Mouse (Mus musculus) activated CD4-positive, CD25-positive, alpha-beta regulatory T cell (primary cell): ENCODE measurements around the gene Strap. TPM values are rescaled to one million over a fixed set of nuclear protein-coding genes. Genes with fewer than 3 reads are reported as not detected.

Experiments used
- polyA plus RNA-seq, 2 experiments: library from polyadenylated mRNA; unstranded; fragments of 100-300 nt; shearing (Covaris generic); gene quantifications; one replicate each; pipeline ENCODE4 v1.2.1; 2017

The Strap gene
- 100 to 1,000 TPM; 105 to 113 TPM for polyA plus RNA-seq

DNA sequence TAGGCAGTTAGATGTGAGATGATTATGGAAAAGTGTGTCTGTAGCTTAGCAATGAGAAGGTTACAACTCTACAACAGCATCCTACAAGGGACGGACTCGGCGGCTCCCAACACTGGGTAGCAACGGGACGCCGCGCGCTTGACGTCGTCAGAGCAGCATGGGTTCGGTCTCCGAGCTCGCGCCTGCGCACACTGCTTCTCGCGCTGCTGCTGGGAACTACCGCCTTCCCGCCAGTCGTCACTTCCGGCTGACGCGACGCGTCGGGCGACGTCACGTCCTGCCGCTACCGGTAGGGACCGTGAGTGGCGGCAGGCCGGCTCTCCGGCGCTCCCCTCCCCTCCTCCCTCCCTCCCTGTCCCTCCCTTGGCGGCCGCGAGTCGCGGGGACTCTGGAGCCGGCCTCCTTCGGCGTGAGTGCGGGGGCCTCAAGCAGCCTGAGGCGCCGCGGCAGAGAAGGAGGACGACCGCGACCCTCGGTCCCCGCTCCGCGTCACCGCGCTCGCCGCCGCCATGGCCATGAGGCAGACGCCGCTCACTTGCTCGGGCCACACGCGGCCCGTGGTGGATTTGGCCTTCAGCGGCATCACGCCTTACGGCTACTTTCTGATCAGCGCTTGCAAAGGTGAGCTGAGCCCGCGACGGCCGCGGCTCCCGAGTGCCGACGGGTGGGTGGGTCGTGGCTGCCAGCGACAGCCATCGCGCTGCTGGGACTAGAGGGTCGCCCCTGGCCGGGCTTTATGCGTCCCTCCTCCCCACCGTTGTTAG lies at the start of gene Strap:
Gene Strap (plus strand): TSS at position 233 of the 764 bp plus-strand sequence.

DNA sequence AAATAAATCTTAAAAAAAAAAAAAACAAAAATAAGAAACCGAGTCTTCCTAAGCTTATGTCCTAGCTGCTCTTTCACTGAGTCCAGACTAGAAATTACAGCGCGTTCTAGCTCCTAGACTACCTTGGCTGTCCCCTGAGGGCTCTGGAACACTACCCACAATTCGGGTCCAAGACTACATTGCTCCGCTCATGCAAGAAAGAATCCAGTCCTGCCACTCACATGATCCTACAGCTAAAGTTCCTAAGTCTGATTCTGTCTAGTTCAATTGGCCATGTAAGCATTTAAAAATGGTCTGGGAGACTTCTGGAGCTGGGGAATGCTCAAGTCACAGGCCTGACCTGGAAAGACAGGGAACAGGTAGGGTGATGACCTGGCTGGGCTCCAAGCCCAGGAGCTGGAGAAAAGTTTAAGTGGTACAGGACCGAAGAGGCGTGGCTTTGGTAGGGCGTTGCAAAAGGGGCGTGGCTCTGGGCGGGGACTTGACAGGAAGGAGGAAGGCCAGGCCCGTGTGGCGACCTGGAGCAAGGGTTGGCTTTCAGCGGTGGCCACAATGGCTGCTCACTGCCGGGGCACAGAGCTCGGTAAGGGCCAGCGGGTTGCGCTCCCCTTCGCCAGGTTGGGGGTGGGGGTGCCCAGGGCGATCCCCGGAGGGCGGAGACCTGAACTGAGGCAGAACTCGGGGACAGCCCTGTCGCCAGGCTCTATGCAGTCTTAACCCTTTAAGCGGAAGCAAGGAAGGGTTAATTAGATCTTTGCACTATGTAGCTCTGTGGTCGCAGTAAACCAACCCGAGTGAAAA lies 19.4 kb downstream of the Strap start, which contains the start of gene Dera:
Gene Dera (plus strand): TSS at position 491 of the 801 bp plus-strand sequence.

Other genes with a start within 250 kb of the Strap start
- under 1 TPM in 1 of 2 experiments, not detected in 1; 0.57 TPM for gene Eps8, start 80.2 kb upstream of the Strap start, polyA plus RNA-seq
- 10 to 100 TPM; 89.1 to 95.8 TPM for gene Dera, start 19.5 kb downstream of the Strap start, polyA plus RNA-seq